Mouse (Mus musculus): ENCODE data around the gene Ggt1.

The Ggt1 gene

DNA sequence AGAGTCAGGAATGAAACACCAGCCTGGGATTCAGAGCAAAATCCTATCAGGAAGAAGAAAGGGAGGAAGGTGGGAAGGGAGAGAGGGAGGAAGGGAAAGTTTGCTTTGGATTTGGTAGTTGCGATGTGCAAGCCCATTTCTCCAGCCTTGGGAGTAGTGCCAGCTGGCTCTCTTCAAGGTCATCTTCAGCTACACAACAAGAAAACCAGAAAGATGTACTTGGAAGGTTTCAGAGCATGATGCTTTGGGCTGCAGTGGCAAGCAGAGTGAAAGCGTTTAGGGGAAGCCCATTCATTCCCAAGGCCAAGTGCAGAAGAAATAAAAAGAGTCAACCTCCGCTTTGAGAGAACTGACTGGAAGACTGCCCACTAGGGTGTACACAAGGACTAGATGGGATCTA lies 66.1 kb downstream of the Ggt1 start:
- CTCF ChIA-PET, result interaction anchor here (0.5 kb wide), 1 partner anchor 343 kb away, joined by 3 read pairs; no protein-coding TSS in a partner anchor

DNA sequence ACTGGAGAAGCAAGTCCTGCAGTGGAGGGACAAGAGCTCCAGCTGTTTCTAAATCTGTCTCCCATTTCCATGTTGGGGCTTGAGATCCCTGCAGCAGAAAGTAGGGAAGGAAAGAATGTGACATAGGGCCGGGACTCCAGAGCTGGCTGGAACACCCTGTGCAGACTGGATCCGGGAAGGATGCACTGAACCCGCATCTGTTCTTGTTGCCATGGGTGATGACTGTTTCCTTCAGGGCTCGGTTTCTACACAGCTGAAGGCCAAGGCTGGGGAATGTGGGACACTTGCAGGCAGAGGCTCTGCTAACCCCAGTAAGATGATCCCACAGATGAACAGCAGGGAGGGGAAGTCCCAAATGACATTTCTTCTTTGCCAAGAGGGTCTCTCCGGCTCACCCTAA lies 71.2 kb downstream of the Ggt1 start:
- CTCF ChIA-PET, result interaction anchor here (0.5 to 1.7 kb wide), 4 partner anchors 33 to 133 kb away, joined by 5 to 9 read pairs (median 6); partner anchors contain the start of gene Cabin1

DNA sequence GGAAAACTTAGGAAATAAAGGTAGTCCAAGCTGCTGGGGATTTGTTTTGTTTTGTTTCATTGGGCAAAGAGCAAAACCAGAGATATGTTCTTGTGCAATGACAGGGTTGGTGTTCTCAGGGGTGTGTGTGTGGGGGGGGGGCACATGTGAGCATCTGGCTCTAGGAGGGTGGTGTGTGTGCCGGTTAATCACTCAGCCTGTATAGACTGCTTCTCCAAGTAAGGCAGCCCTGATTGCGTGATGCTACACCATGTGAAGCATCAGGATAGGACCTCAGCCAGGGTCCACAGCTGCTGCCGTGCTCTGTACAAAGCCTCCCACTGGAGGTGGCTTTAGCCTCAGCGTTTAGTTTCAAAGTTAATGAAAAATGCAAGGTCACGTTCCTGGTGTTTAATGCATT lies 71.6 kb downstream of the Ggt1 start:
- CTCF ChIA-PET, result interaction anchor here (0.5 to 1.7 kb wide), 4 partner anchors 33 to 132 kb away, joined by 5 to 9 read pairs (median 6); partner anchors contain the start of gene Cabin1

DNA sequence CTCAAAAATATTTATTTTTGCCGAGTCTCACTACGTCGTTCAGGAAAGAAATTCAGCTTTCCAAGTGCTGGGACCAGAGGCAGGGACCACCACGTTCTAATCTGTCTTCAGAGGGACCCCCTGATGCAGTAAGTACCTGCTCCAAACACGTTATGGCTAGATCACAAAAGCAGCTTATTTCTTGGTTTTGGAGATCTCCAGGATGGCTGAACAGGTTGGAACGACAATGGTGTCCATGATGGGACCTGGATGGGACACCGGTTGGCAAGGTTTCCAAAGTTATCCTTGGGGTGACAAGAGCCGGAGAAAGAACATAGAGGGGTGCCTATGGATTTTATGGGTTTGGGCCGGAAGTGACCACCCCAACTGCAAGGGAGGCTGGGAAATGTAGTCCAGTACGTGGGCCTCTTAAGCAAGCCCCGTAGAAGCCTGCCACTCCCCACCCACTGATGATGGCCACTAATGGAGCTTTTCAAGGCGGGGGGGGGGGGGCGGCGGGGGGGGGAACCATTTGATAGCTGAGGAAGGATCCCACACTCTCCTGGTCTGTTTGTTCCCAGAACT lies 72.3 kb downstream of the Ggt1 start:
- CTCF ChIA-PET, result interaction anchor here (1.7 kb wide), 1 partner anchor 48 kb away, joined by 5 read pairs; no protein-coding TSS in a partner anchor

DNA sequence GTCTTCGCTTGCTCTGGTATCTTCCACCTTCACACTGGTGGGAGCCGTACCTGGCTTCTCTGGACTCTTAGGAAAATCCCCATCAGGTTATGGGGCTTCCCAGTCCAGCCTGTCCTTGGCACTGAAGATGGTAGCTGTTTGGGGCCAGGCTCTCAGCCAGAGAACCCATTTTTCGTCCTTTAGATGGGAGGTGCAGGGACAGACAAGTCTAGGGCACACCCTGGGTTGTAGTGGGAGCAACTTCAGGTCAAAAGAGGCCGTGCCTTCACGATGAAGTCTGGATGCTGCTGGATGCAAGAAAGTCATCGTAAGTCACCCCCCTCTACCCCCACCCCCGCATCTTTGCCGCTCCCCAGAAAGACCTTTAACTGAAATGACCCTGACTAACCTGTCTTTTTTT lies 73.2 kb downstream of the Ggt1 start:
- CTCF ChIA-PET, result interaction anchor here (0.7 to 2.3 kb wide), 3 partner anchors 48 to 206 kb away, joined by 3 to 29 read pairs (median 7); no protein-coding TSS in a partner anchor

DNA sequence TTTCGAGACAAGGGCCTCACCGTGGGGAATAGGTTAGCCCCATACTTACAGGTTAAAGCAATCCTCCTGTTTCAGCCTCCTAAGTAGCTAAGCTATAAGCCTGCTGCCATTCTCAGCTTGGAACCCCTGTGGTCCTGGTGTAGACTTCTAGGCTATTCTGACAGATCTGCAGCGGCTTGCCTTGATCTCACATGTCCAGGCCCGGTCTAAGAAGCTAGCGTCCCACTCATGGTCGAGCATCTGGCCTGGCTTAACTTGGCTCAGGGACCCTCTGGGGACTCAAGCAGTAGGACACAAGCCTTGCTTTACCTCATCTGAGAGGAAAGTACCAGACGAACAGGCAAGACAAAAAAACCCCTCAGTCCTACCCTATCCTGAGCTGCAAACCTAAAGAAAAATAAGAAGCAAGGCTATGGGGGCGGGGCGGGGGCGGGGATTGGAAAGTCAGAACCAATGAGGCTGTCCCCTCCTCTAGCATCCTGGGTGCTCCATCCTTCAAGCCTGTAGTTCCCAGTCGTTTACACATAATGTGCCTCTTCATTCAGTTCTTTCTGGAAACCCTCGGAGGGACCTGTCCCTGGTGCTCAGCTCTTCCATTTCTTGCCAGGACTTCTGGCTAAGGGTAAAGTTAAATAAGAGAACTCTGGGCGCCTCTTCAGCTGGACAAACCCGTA lies 73.8 kb downstream of the Ggt1 start:
- CTCF ChIA-PET, result interaction anchor here (0.7 to 2.3 kb wide), 4 partner anchors 46 to 207 kb away, joined by 3 to 29 read pairs (median 5); partner anchors contain the start of gene Ggt5

DNA sequence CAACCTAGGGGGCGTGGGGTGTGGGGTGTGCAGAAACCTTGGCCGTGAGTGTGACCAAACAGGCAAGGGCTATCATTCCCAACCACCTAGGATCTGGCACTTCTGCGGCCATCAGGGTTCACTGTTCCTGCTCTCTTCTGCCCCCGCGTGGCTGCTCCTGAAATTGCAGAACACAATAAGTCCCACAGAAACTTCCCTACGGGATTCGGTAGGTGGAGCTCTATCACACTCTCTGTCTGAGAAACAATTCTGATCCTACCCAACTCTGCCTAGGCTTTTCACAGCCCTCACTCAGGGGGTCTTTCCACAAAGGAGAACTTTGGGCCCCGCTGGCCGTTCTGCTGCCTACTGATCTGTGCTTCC lies 74.3 kb downstream of the Ggt1 start:
- CTCF ChIA-PET, result interaction anchor here (0.6 to 2.3 kb wide), 4 partner anchors 9 to 49 kb away, joined by 3 to 29 read pairs (median 3); partner anchors contain the start of gene Ggt5
